Mouse (Mus musculus): ENCODE measurements around the gene Cldn14.

GRCm38 (mm10) chr16:94014489-94015096 lies 6.0 kb upstream of the Cldn14 start:
- TF ChIP-seq CTCF (IDR thresholded peaks at IDR 0.05; ENCODE audit: control insufficient read depth, insufficient read depth, insufficient read length) (no peak), USF1 (IDR thresholded peaks at IDR 0.05; ENCODE audit: low read depth) (no peak), MAX (IDR thresholded peaks at IDR 0.05) (no peak), FOSL1 (IDR thresholded peaks at IDR 0.05; ENCODE audit: insufficient read depth, low read length, poor library complexity, severe bottlenecking) (no peak)

All from C2C12 (cell line).